In the genomic region with DNA sequence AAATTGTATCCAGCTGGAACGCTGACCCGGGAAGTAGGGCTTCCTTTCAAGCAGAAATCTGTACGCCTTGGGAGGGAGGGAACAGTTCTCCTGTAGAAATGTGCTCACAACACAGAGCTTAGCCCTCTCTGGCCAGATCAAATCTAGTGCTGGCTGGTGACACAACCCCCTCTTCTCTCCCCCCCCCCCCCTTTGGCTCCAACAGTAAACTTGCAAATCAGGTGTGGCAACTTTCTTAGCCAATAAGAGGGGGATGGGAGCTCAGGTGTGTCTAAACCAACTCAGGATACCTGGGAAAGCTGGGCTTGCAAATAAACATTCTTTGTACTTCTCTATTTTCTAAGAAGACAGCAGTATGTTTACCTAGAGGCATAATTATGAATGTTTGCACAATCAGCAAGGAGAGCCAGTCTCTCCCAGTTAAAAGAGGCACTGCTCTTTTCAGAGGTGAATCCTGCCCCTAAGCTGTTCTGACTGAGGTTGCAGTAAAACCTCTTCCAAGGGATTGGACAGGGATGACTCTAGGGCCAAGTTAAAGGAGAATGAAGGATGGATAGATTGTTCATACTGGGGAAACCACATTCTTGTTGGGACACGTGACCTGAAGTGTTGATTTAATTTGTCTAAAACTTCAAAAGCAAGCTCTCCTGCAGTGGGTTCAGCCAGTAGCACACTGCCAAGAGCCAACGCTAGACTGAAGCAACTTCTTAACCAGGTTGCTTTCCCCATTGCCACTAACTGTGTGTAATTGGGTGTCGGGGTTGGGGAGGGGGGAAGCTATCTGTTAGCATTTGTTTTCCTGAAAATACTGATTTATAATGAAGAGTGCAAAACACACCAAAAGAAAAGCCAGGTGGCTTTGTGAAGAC, we compare ENCODE assay signal across 11 mouse cellular contexts. TPM values are rescaled to one million over a fixed set of nuclear protein-coding genes. Genes with fewer than 3 reads are reported as not detected.
DNase-seq lines count a peak whose midpoint lies in the region; ATAC-seq lines count a peak whose summit lies in the region.
"Had no signal": no experiment of that assay in that cellular context is flagged by ENCODE, and none has a peak within 500 bp of the region (broad histone marks: within the 10 kb centered on the region; RNA-seq: fewer than 3 reads in every experiment).

A gene (minus strand): TSS at position 139 of the 869 bp plus-strand sequence.

- no peaks in the 10 kb centered on the region for H3K27me3 ChIP-seq in lung, embryonic 15.5 days

- DNase-seq in urinary bladder, adult 18-20 months (ENCODE audit: low spot score in 2 of 2) = peak; percentile 21 to 44
- DNase-seq in urinary bladder, postnatal 4 days (ENCODE audit: low spot score in 2 of 2) = no peak
- DNase-seq in kidney, adult 9 months = peak; percentile 76
- peak; percentile 41 for DNase-seq in urinary bladder, postnatal 25 days (ENCODE audit: low spot score)
- no peak for DNase-seq in spleen, postnatal 10 days (ENCODE audit: low spot score in 2 of 2)
- DNase-seq in adrenal gland, adult 2 months = no peak
- DNase-seq in adrenal gland, postnatal 10 days = no peak
- DNase-seq: retina, postnatal 1 day; thymus, adult 2 months had no signal

- peak within 1 kb of the TSS; percentile 5; the same call in 1 of the 2 replicates for H3K4me3 ChIP-seq in lung, embryonic 15.5 days
- H3K4me3 ChIP-seq: myocyte had no signal

- no peaks in the 10 kb centered on the region for H3K36me3 ChIP-seq in lung, embryonic 15.5 days

- no peaks in the 10 kb centered on the region for H3K9me3 ChIP-seq in lung, embryonic 15.5 days

- WGBS in lung, embryonic 15.5 days = 50% methylated on average over 6 of the region's 6 CpGs

- H3K27ac ChIP-seq in lung, embryonic 15.5 days = no peak within 1 kb of the TSS

- ATAC-seq in lung, embryonic 15.5 days (ENCODE audit: borderline replicate concordance, extremely low read depth, low FRiP score, low TSS enrichment) = peak; percentile 74; the same call in 1 of the 2 replicates

- no peaks in the 10 kb centered on the region for H3K4me1 ChIP-seq in lung, embryonic 15.5 days

- no peak within 1 kb of the TSS for H3K9ac ChIP-seq in lung, embryonic 15.5 days

- peak within 1 kb of the TSS; percentile 13; the same call in 1 of the 2 replicates for H3K4me2 ChIP-seq in lung, embryonic 15.5 days

RNA-seq across cellular contexts. Expression of the gene that starts here (rescaled TPM):
- 3.2 and 3.7 TPM in 2 replicates for polyA plus RNA-seq in lung, embryonic 15.5 days (2015; fragmentation: Nextera tagmentation; extraction: Ambion mirVana)
- not detected for total RNA-seq in adrenal gland, adult 2 months (2021)
- polyA plus RNA-seq in adrenal gland, adult 2 months (2012; rRNA removed) = not detected in 2 replicates
- not detected for total RNA-seq in adrenal gland, postnatal 10 days (2021)
- polyA plus RNA-seq: myocyte had no signal

Comparison
In these comparisons a context has a peak if more than half of its experiments do, and no peak if none do; other contexts are left out.
1. DNase-seq: peak in urinary bladder, adult 18-20 months (2 of 2), kidney, adult 9 months (single experiment) and urinary bladder, postnatal 25 days (single experiment); none in urinary bladder, postnatal 4 days (0 of 2), spleen, postnatal 10 days (0 of 2), adrenal gland, adult 2 months (single experiment) and adrenal gland, postnatal 10 days (single experiment).